Mouse (Mus musculus) MEL (cell line): ENCODE results near the gene Sprr2j-ps.

Experiments used
- CTCF ChIP-seq, 3 experiments: IDR thresholded peaks in 2 of 3; conservative IDR thresholded peaks in 1 of 3; 2 replicates each; pipeline ENCODE4 v1.5.1; 2011 to 2012; ENCODE audit warnings: low read length in 3 of 3, low read depth in 2 of 3, mild to moderate bottlenecking in 2 of 3, improper control_type of control experiment in 1 of 3, inconsistent platforms in 1 of 3, mixed read lengths in 1 of 3, moderate library complexity in 1 of 3; ENCODE audit not compliant: control insufficient read depth in 1 of 3, insufficient read depth in 1 of 3, poor library complexity in 1 of 3, severe bottlenecking in 1 of 3
- EP300 ChIP-seq, 2 experiments: IDR thresholded peaks; 2 replicates each; pipeline ENCODE4 v1.6.1; 2011; ENCODE audit warnings: improper control_type of control experiment in 2 of 2, low read length in 2 of 2, low read depth in 1 of 2, mild to moderate bottlenecking in 1 of 2
- NELFE ChIP-seq: IDR thresholded peaks from 2 replicates; pipeline ENCODE4 v1.6.1; 2011; ENCODE audit warnings: low read depth, low read length, improper control_type of control experiment
- POLR2A ChIP-seq, 2 experiments: IDR thresholded peaks; 2 replicates each; pipeline ENCODE4 v1.6.1; 2011 to 2012; ENCODE audit warnings: low read length in 2 of 2, mild to moderate bottlenecking in 2 of 2, control low read depth in 1 of 2, improper control_type of control experiment in 1 of 2, low read depth in 1 of 2, moderate library complexity in 1 of 2; ENCODE audit not compliant: control insufficient read depth in 1 of 2, insufficient read depth in 1 of 2, poor library complexity in 1 of 2
- ZC3H11A ChIP-seq: IDR thresholded peaks from 2 replicates; pipeline ENCODE4 v1.6.1; 2012; ENCODE audit warnings: low read depth, mild to moderate bottlenecking, inconsistent platforms, low read length, improper control_type of control experiment
- ZMIZ1 ChIP-seq: IDR thresholded peaks from 2 replicates; pipeline ENCODE4 v1.6.1; 2012; ENCODE audit warnings: low read depth, mild to moderate bottlenecking, inconsistent platforms, low read length, improper control_type of control experiment, moderate library complexity

GRCm38 (mm10) chr3:92458620-92459019 lies 40.7 kb downstream of the Sprr2j-ps start, which contains the start of gene Sprr3:
- TF ChIP-seq ZC3H11A (no peak), EP300 (IDR thresholded peaks at IDR 0.05; ENCODE audit: low read depth in 1 of 2, low read length in 2 of 2) (no peak), NELFE (no peak), POLR2A (IDR thresholded peaks at IDR 0.05; ENCODE audit: control insufficient read depth in 1 of 2, insufficient read depth in 1 of 2, low read depth in 1 of 2, low read length in 2 of 2, poor library complexity in 1 of 2) (no peak), CTCF (IDR thresholded peaks at IDR 0.05 in 2 of 3, conservative IDR thresholded peaks at IDR 0.05 in 1 of 3; ENCODE audit: control insufficient read depth in 1 of 3, insufficient read depth in 1 of 3, low read depth in 2 of 3, low read length in 3 of 3, poor library complexity in 1 of 3, severe bottlenecking in 1 of 3) (no peak), ZMIZ1 (no peak)
